Mouse (Mus musculus) kidney, adult 9 months (tissue): Measurements from ENCODE around the gene Arhgef12.

Experiments
- DNase-seq: peaks from one replicate; pipeline ENCODE4 v3.0.0; 2022

Arhgef12 gene

DNA sequence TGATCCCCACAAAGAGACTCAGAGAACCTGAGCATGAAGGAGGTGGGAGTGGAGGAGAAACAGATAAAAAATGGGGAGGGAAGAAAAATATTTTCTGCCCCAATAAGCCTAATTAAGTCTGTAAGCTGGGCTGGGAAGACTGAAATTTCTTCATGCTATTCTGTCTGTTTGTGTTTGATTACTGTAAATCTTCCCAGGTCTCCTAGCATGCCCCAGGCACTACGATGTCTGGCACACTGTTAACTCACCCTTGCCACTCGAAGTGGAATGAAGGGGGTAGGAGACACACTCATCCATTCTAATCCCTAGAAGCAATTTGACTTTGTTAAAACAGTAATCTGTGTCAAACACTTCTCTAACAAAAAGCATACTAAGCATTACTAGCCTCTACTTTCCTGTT, 35.3 kb downstream of the Arhgef12 start:
- DNase-seq, result no peak

DNA sequence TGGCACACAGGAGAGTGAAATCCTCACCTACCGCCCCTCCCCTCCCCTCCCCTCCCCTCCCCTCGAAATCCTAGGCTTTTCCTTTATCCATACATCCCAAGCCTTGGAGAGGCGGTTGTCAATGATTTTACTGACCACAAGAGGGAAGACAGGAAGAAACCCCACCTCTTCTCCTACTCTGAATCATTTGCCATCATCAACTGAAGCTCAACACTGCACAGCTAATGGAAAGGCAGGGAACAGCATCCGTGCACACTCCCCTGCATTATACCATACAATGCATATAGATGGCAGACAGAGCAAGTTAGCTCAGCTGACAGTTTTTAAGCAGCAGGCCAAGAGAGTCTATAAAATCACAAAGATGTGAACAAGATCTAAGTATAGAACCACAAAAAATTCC, 35.9 kb downstream of the Arhgef12 start:
- DNase-seq, result no peak

DNA sequence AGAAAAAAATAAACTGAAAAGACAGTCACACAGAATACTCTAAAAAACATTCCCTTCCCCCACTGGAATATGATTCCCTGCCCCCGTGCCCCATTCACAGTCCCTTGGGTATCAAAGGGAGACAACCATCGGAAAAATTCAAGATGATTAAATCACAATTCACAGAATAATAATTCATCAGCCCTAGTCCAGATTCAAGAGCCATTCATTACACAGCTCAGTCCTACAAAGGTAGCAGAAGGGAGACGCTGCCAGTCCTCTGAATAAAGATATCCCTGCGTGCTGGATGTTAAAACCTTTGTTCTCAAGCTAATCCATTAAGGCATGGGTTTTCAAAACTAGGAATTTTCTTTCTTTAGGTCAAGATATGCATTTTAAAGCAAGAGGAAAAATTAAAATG, 36.5 kb downstream of the Arhgef12 start:
- DNase-seq, result no peak

DNA sequence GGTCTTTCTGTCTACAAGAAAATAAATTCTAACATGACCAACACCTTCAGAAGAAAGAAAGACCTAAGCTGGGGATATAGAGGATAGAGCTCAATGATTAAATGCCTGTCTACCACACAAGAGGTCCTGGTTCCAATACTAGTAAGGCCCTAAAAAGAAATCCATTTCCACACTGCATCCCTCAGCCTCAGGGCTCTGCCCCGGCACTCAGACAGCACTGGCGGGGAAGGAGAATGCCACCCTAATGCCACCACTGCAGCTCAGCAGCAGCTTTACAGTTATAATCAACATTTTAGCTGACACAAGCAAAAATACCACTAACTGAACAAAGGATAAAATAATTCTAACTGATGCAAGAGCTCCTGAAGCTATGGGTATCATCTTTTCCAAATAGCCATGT, 36.9 kb downstream of the Arhgef12 start:
- DNase-seq, result no peak

DNA sequence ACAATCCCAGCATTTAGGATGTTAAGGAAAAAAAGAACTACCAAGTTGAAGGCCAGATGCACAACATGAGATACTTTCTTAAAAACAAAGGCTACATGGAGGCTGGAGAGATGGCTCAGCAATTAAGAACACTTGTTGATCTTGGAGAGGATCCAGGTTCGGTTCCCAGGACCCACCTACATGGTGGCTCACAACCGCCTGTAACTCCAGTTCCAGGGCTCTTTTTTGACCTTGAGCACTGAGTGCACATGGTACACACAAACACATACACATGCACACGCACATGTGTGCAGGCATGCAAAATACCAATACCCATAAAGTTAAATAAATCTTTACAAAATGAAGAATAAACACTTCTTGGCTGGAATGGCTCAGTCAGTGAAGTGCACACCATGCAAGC, 39.1 kb downstream of the Arhgef12 start:
- DNase-seq, result no peak

DNA sequence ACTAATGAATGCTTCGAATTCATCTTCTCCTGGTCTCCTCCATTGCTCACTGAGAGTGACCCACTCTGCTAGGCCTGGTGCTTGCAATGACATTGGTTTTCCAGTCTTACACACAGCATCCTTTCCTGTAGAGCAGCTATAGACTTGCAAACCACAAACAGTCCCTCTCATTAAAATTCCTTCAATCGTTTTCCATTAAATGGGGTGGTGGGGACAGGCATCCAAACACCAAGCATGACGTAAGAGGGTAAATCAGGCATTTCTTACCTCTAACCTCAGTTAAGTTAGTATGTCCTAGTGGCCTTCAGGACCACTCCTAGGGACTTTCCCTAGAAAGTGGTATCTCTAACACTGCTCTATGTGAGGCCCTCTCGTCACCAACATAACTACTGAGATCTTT, 41.8 kb downstream of the Arhgef12 start:
- DNase-seq, result no peak

DNA sequence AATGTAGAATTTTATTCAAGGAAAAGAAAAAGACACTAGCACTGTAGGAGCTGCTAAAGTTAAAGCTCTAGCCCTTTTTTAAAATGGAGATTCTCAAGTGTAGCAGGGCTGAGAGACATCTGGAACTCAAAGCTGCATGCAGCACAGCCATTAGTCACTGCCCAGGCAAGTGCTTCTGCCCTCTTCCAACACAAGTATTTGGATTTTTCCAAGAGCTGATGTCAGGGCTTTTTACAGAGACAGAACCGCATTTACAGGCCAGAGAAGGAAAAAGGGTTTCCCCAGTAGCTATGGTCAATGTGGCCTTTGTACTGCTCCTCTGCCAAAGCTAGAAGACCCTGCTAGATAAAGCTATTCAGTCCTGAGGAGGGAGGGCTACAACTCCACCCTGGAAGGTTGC, 45.5 kb downstream of the Arhgef12 start:
- no peak for DNase-seq

DNA sequence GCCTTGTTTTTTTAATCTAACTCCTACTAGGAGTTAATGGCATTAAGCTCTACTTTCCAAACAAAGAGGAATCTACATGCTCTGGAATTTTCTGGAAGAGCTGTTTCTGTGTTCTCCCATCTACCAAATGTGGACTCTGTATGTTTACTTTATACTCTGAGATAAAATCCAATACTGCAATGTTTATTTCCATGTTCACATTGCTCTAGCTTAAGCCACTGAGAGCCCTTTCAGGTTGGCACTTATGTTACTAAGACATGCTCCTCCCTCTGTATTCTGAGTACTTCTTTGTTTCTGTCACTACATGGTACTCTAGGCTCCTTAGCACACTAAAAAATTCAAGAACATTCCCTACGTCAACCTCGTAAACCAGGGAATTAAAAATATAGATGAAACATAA, 56.6 kb downstream of the Arhgef12 start:
- DNase-seq, result no peak

DNA sequence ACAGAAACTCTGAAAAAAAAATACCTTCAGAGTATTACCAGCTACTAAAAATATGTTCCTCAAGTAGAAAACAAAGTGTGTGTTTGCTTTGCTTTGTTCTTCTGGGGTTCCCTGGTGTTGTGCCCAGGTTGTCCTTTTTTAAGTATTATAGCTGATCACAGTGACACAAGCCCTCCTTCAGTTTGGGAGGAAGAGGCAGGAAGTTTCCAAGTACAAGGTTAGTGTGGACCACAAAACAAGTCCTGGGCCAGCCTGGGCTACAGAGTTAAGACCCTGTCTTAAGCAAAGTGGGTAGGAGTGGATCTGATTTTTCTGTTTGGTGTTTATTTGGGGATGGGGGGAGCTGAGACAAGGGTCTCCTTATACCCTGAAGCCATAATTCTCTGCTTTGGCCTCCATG, 62.6 kb downstream of the Arhgef12 start:
- DNase-seq, result no peak

DNA sequence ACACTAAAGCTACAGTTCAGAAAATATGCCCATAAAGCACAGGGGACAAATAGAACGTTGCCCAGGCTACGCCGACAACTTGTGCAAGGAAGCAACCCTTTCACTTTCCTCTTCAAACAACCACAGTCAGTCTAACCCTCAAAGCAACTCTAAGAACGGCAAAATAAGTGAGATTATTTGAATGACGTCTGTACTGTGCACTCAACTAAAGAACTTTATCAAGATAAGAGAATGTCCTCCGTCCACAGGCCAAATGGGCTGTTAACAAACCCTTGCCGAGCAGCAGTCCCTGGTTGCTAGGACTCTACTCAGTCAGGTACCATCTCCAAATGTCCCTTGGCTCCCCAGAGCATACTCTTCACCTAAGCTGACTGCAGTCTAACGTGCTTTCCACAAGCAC, 68.6 kb downstream of the Arhgef12 start:
- no peak for DNase-seq

DNA sequence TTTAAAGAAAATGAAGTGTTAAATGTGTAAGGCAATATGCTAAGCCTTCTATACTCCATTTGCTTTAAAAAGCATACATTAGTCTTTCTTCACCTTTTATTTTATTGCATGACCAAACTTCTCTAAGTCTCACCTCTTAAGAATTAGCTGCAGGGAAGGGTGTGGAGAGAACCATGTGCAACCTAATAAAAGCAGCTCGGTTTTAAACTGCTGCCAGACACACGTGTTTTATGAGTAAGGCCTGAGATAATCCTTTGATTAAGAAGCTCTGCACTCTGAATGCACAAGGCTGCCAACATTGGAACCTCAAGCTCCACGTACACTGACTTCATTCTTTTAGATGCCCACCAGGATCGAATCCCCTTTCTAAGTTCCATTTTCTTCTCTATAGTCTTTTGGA, 71.8 kb downstream of the Arhgef12 start:
- no peak for DNase-seq

DNA sequence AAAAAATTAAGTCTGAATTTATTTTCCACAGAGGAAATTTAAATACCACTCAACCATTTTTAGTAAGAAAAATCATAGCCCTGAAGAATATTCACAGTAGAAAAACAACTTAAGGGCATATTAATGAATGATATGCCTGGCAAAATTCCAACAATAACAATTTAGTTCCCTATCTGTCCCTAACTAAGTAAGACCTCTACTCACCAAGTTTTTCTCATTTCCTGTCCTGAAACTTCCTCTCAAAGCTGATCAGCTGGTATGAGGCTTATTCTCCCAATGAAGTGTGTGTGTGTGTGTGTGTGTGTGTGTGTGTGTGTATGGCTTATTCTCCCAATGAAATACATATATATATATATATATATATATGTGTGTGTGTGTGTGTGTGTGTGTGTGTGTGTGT, 72.8 kb downstream of the Arhgef12 start:
- no peak for DNase-seq

DNA sequence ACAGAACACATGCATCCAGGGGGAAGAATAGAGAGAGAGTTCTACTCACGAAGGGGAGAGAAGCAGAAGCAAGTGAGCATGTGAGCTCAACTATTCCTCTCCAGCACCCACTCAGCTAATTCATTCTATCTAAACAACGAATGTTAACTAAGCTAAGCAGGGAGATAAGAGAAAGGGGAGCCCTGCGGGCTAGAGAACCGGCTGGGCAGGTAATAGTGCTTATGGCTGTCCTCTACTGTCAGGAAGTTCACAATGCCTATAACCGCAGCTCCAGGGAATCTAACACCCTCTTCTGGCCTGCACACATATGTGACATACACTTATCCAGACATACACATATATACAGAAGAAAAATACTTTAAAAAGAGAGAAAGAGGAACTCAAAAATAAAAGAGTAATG, 79.3 kb downstream of the Arhgef12 start:
- DNase-seq, result no peak

DNA sequence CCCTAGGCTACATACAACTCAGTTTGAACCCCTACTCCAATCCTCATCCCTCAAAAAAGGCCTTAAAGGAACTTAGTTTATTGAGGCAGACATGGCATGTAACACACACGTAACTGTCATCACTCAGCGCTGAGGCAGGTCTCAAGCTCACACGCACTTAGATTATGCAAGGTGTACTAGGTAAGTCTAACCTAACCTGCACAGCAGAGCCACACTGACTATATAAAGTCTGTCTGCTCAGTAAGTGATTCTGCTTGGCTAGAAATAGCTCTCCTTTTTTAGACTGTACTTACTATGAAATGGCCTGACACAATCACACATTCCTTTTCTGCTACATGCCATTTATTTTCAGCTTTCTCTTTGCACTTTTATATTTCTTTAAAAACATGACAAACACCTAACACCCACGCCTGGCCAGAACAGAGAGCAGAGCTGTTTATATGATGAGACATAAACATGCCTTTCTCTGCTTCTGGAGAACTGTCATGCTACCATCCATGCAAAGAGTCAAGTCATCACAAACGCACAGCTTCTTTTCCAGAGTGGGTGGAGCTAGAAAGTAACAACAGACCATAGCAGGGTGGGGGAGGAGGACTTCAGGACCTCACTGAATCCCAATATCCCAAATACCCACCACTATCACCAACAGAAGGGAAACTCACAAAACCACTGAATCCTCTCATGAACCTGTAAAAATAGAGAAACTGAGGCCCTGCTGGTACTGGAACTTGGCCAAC, 85.4 kb downstream of the Arhgef12 start:
- no peak for DNase-seq

DNA sequence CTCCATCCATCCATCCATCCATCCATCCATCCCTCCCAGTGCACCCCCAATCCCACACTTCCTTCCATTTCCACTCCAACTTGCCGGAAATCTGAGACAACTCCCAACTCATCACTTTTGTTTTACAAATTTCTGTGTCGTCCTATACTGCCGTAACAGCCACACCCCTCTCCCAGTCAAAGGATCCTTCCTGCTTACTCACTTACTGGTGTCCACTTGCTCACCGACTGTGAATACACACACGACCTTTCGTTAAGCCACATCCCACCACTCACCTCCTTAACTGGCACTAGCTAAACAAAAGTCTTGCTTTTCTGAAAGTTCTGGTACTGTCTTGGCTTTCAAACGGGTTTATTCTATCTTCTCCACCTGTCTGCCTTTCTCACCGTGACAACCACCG, 87.4 kb downstream of the Arhgef12 start:
- DNase-seq, result no peak

DNA sequence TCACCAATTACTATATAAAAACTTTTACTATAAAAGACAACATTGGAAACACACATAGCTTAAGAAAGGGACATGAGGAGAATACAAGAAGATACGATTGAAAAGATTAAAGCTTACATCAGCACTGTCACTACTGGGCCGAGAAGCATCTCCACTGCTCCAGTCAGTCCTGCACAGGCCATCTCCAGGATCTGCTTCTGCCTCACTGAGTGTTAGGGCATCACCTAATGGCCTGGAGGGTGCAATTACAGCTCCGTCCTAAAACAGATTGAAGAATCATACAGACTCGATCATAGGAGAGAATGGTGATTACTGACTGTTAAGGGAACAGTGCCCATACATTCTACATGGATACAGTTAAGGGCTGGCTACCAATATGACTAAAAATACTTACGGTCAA, 91.3 kb downstream of the Arhgef12 start:
- DNase-seq, result no peak

DNA sequence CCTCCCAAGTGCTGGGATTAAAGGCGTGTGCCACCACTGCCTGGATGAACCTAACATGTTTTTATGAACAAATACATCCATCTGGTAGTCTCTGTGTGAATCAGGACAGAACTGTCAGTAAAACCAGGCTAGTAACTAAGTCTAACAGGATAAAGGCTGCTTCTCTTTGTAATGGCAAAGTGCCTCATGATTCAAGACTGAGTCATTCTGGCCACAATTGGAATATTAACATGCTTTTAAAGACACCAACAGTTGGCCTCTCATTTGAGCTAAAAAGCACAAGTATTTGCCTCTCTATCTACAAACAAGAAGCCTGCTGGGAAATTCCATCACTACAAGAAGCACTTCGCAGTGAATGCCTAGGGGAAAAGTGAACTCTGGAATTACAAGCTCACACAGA, 91.7 kb downstream of the Arhgef12 start:
- DNase-seq, result no peak

DNA sequence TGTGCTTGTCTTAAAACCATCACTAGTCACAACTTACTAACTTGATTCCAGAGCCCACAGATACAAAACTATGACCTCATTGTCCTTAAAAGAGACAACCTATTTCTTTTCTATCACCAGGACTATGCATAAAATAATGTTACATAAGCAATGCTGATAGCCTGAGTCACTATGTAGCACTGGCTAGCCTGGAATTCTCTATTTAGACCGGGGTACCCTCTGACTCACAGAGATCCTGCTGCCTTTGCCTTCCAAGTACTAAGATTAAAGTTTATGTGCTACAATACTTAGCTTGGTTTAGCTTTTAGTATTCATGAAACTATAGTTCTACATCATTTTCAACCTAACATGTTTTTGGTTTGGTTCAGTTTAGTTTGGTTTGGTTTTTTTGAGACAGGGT, 92.2 kb downstream of the Arhgef12 start:
- DNase-seq, result no peak

DNA sequence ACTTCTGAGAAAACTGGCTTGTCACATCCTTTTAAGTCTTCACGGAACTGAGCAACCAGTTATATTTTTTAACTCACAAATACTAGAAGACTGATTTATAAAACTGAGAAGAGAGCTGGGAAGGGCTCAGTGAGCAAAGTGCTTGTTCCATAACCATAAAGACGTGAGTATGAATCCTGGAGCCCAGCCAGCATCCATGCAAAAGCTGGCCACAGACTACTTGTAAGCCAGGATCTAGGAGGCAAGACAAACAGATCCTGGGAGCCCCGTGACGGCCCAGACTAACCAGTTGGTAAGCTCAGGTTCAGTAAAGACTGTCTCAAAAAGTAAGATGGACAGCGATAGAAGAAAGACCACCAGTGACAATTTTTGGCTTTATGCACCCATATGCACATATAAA, 94.5 kb downstream of the Arhgef12 start:
- no peak for DNase-seq

DNA sequence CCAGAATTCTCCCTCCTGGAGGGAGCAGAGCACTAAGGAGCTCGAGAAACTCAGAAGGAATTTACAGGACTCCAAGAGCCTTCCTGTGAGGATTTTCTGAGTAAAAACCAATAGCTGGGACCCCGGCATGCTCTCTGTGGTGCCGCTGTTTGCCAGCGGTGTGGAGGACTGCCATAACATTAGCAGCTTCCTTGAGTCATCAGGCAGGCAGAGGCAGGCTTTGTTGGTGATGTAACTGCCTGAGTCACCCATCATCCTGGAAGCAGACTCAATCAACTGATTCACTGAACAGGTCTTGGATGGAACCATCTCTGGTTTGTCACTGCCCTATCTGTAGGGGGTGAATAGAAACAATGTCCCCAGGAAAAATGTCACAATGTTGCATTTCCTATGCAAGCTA, 96.0 kb downstream of the Arhgef12 start:
- DNase-seq, result no peak

DNA sequence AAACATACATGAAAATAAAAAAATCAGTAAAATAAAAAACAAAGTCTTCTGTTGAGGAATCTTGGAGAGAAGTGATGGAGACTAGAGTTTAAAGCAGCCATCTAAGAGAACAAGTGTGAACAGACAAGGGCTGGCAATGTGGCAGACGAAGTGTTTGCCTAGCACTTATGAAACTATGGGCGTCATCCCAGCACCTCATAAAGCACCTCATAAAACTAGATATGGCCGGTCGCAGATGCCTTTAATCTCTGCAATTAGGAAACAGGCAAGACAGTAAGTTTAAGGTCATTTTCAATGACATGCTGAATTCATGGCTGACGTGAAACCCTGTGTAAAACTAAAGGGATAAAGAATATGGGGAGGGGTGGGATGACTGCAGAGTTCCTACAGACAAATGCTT, 103.2 kb downstream of the Arhgef12 start:
- no peak for DNase-seq

DNA sequence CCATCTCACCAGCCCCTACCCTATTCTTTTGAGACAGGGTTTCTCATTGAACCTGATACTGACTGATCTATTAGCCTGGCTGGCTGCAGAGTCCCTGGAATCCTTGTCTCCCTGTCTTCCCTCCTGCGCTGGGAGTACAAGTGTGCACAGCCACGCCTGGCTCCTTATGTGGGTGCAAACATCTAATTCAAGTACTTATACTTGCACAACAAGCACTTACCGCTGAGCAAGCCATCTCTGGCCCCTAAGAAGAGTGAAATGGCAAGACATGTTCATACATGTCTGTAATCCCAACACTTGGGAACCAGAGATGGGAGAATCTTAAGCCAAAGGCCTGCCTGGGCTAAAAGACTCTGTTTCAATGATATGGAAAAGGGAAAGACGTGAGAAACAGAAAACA, 104.0 kb downstream of the Arhgef12 start:
- no peak for DNase-seq

DNA sequence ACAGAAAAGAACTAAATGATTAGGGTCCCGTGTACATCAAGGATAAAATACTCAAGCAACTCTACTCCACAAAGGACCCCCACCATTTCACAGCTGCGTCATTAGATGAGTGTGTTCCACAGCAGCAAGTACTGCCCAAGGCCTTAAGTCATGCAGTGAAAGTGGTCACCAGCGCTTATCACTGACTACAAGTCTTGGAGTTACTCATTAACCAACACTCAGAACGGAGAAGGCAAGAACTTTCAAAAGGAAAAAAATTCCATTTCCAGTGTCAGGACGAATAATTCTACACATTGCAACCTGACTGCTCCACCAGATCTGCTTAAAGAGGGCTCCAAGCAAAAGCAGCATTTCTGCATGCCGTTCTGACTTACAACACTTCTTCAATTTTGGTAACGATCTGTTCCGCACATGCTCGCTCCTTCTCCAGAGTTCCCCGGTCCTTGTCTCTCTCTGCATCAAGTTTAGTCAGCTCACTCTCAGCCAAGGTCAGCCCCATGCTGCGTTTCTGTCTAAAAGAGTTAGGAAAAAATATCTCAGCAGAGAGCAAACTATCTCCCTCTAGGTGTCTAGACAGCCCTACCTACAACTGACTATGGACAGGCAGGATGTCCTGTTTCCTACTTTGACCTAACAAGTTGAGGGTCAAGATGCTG, 106.3 kb downstream of the Arhgef12 start:
- peak; percentile 32 for DNase-seq

DNA sequence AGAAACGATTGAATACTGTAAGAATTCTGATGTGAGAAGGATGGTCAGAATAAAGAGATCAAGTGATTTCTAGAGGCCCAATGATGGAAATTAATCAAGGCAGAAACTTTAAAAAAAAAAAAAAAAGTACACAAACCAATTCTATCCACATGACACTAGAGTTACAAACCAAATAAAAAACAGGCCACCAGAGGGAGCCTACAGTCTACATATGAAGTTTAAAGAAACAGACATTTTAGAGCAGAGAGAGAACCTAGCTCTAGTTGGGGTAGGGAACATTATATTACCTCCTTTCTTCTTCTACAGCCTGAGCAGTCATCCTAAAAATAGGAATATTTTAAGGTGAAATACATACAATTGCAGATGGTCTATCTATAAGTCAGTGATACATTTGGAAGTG, 107.0 kb downstream of the Arhgef12 start:
- DNase-seq, result peak; percentile 90

DNA sequence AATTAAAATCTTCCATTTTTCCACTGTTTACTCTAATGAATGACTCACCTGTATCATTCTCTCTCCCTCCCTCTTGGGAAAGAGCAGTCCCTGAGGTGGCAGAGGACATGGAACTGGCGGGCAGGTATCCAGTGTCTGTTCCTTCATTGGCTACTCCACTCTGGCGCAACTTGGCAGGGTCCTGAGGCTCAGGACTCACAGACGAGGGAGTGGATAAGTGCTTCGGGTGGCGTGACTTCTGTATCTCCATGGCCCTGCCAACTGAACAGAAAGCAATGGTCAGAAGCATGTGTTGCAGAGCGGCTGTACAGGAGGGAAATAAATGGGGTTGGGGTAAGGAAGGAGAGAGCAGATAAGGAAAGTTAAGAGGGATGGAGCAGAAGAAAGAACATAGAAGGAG, 109.5 kb downstream of the Arhgef12 start:
- no peak for DNase-seq
